ENCODE assay signal across 9 mouse cellular contexts in genomic region chr1:89643445-89644100, GRCm38 (mm10).
DNase-seq lines count a peak whose midpoint lies in the region; ATAC-seq lines count a peak whose summit lies in the region.
"Had no signal": no experiment of that assay in that cellular context is flagged by ENCODE, and none has a peak within 500 bp of the region (broad histone marks: within the 10 kb centered on the region; RNA-seq: fewer than 3 reads in every experiment).

No protein-coding gene starts in this region.

- H3K9me3 ChIP-seq in heart, embryonic 14.5 days (ENCODE audit: control insufficient read depth, low read length), result no peaks in the 10 kb centered on the region
- H3K9me3 ChIP-seq in megakaryocyte, embryonic 14.5 days, result peaks cover 5% of the 10 kb centered on the region; the same call in 1 of the 2 replicates
- no peaks in the 10 kb centered on the region for H3K9me3 ChIP-seq in stomach, embryonic 16.5 days (replicated peaks; ENCODE audit: control insufficient read depth, low read length)

- WGBS in heart, embryonic 14.5 days, result 50% methylated on average over 8 of the region's 8 CpGs
- WGBS in stomach, embryonic 16.5 days, result 51% methylated on average over 8 of the region's 8 CpGs

- peak overlapping the region; percentile 56 to 88; a peak in 3 of 4 replicates for H3K27ac ChIP-seq in heart, embryonic 14.5 days (replicated peaks in 1 of 2; ENCODE audit: control insufficient read depth in 1 of 2, insufficient read depth in 1 of 2, low read depth in 2 of 2, low read length in 2 of 2)
- no peak overlapping the region for H3K27ac ChIP-seq in stomach, embryonic 16.5 days (ENCODE audit: low read length)

- H3K4me3 ChIP-seq in heart, embryonic 14.5 days (ENCODE audit: control insufficient read depth in 1 of 2, insufficient read depth in 1 of 2, low read depth in 1 of 2, low read length in 2 of 2), result peak overlapping the region in 1 of 2 experiments; percentile 6; a peak in 1 of 4 replicates
- H3K4me3 ChIP-seq in megakaryocyte, embryonic 14.5 days (replicated peaks), result peak overlapping the region; percentile 92
- no peak overlapping the region for H3K4me3 ChIP-seq in stomach, embryonic 16.5 days (replicated peaks; ENCODE audit: low read length)

- H3K27me3 ChIP-seq in heart, embryonic 14.5 days (ENCODE audit: control insufficient read depth, insufficient read depth, low read length), result no peaks in the 10 kb centered on the region
- no peaks in the 10 kb centered on the region for H3K27me3 ChIP-seq in megakaryocyte, embryonic 14.5 days (replicated peaks)
- H3K27me3 ChIP-seq in stomach, embryonic 16.5 days (ENCODE audit: control insufficient read depth, insufficient read depth, low read length), result no peaks in the 10 kb centered on the region
- H3K27me3 ChIP-seq: CH12.LX had no signal

- DNase-seq in cerebellum, adult 18-20 months, result peak; percentile 60 to 73
- peak; percentile 29 for DNase-seq in urinary bladder, postnatal 25 days (ENCODE audit: low spot score)
- no peak for DNase-seq in urinary bladder, postnatal 10 days (ENCODE audit: low spot score)
- DNase-seq in layer of hippocampus, adult 9-10 months (ENCODE audit: low spot score), result peak; percentile 32

- peak overlapping the region; percentile 47 for H3K4me2 ChIP-seq in heart, embryonic 14.5 days (ENCODE audit: low read length)
- H3K4me2 ChIP-seq in stomach, embryonic 16.5 days (ENCODE audit: low read depth, low read length), result 0 out of 2 replicates have a peak overlapping the region, but pooled peaks have one; percentile 16

- peak overlapping the region; percentile 26; the same call in 1 of the 2 replicates for H3K9ac ChIP-seq in heart, embryonic 14.5 days (ENCODE audit: low read length)
- no peak overlapping the region for H3K9ac ChIP-seq in stomach, embryonic 16.5 days (ENCODE audit: low read length)

- H3K4me1 ChIP-seq in heart, embryonic 14.5 days (ENCODE audit: control insufficient read depth in 2 of 2, insufficient read depth in 2 of 2, low read length in 2 of 2), result peaks cover 3 to 5% of the 10 kb centered on the region in 2 experiments; a peak in 2 of 4 replicates
- H3K4me1 ChIP-seq in megakaryocyte, embryonic 14.5 days, result peaks cover 29% of the 10 kb centered on the region
- H3K4me1 ChIP-seq in stomach, embryonic 16.5 days (ENCODE audit: control insufficient read depth, insufficient read depth, low read length), result 0 out of 2 replicates have a peak, but pooled peaks cover 6% of the 10 kb centered on the region

- no peak for ATAC-seq in cerebellum, adult (ENCODE audit: insufficient number of reproducible peaks, low FRiP score, low TSS enrichment)
- no peak; the same call in 1 of the 2 replicates for ATAC-seq in heart, embryonic 14.5 days (ENCODE audit: insufficient number of reproducible peaks, insufficient read depth, low FRiP score, low read depth)
- peak; percentile 59 for ATAC-seq in stomach, embryonic 16.5 days (ENCODE audit: insufficient read depth, low FRiP score)

- H3K36me3 ChIP-seq in heart, embryonic 14.5 days (ENCODE audit: control insufficient read depth, insufficient read depth, low read length), result 0 out of 2 replicates have a peak, but pooled peaks cover under 1% of the 10 kb centered on the region
- no peaks in the 10 kb centered on the region for H3K36me3 ChIP-seq in megakaryocyte, embryonic 14.5 days (replicated peaks; ENCODE audit: low read length)
- H3K36me3 ChIP-seq in stomach, embryonic 16.5 days (ENCODE audit: control insufficient read depth, insufficient read depth, low read length), result no peaks in the 10 kb centered on the region
